Mouse (Mus musculus) brain, embryonic 18.5 days (tissue): ENCODE data around the gene Fmnl3.

Experiments
- DNase-seq: peaks from one replicate; pipeline ENCODE4 v3.0.0-alpha.2; 2012; ENCODE audit warnings: low read depth, low spot score

The Fmnl3 gene

GRCm38 (mm10) chr15:99343414-99344147 lies 26.7 kb downstream of the Fmnl3 start:
- no peak for DNase-seq

DNA sequence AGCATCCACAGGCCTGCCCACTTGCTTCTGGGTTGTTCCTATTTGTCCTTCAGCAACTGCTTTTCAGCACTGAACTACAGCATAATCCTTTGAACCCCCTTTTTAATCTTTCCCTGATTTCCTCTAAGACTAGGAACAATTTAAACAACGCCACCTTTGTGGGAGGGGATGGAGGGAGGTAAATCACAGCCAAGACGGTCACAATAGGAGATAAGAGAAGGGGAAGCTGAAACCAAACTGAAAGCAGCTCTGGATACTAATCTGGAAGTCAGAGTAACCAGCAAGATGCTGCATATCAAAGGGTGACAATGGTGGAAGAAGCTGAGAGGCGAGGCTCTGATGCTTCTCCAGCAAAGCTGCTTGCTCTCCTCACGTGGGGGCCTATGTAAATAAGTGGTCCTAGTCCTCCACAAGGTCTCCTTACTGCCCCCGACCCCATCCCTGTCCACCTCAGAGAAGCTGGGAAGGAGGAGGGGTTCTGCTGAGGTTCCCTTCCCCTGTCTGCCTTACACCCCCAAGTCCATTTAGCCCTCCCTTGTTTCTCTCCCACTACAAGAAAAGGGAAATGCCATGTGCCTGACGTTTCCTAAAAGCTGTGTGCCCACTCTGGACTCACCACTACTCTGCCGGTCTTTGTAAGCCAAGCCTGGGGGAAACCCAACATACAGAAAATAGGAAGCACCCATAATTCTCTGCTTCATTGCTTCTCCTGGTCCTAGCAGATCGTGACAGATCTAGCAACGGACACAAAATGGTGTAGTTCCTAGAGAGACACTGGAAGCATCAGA lies 27.9 kb downstream of the Fmnl3 start:
- DNase-seq = no peak

- DNase-seq = no peak
These were observed 29.2 kb downstream of the Fmnl3 start for GRCm38 (mm10) chr15:99341102-99341501.

GRCm38 (mm10) chr15:99339669-99340068 lies 30.6 kb downstream of the Fmnl3 start:
- DNase-seq = no peak

DNA sequence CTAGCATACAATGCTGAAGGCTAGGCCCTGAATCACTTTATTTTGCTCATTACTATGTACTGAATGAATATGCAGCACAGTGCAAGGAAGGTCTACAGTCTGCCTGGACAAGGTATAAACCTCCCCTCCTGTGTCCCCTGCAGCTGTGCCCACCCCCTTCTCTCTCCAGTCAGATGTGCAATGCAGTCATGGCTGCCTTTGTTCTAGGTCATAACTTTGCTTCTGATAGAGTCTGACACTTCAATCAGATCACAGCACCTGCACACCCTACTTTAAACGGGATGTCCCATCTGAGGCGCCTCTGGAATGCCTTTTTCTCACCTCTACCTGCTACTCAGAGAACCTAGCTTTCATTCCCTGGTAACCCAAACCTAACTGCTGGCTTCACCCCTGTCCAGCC lies 31.4 kb downstream of the Fmnl3 start:
- no peak for DNase-seq

DNA sequence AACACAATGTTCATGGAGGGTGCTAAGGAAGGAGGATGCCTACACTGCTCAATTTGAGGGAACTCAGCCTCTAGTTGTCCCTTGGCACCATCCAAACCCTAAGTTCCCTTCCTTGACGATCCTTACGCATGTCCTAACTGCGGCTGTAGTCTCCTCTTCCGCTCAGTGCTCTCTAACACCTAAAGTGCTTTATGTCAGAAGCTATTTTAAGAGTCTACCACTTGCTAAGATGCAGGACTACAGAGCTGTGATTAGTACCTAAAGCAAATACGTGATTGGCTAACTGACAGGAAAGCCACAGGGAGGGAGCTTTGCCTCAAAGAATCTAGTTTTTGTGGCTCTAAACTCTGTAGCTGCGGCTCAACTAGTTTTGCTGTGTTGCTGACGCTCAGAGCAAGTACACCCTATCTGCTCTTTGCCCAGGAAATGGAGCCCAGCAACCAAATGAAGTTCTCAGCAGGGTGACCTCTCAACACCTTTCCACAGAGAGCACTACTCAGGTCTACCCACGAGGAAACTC lies 34.4 kb downstream of the Fmnl3 start:
- DNase-seq = no peak

DNA sequence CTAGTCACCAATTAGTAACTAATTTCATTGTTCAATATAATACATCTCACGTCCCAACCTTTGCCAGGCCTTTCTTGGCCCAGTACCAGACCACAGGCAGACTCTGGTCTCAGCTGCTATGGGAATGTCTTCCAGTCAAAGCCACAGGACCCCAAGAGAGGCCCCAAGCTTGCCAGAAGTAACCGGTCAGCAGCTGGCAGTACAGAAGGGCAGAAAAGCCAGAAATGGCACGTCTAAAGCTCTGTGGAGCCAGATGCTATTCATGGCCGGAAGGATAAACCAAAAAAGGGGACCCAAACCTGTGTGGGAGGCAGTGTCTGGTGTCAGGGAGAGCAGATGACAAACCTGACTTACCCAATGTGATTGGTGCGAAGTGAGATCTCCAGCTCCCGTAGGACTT lies 35.8 kb downstream of the Fmnl3 start:
- no peak for DNase-seq

GRCm38 (mm10) chr15:99333676-99334065 lies 36.6 kb downstream of the Fmnl3 start:
- DNase-seq = no peak

DNA sequence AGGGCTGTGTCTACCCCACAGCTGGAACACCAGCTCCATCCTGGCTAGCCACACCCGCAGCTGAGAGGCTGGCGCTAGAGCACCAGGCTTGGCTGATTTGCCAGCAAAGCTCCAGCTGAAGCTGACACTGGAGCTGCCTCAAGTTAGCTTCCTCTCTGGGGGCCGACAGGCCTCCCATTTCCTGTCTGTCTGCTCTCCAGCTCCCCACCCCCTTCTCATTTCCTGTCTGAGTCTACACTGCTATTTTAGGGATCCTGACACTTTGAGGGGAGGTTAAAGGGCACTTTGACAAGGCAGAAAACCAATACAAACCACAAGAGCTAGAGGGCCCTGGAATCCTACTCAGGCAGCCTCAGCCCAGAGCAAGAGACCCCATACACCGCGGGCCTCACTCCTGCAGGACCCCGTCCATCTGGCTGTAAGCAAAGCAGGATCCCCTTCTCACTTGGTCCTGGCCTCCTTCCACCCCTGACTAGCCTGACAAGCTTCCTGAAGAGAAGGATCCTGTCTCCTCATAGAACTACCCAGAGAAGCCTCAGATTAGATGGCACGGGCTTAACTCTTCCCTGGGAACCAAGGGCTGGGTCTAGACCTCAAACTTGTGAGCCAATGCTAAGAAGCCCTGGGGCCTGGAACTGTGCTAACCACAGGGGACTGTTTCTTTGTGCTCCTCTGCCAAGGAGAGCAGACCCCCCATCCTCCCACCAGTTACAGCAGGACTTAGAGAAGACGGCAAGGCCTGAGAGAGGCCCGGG lies 37.2 kb downstream of the Fmnl3 start:
- DNase-seq = no peak

DNA sequence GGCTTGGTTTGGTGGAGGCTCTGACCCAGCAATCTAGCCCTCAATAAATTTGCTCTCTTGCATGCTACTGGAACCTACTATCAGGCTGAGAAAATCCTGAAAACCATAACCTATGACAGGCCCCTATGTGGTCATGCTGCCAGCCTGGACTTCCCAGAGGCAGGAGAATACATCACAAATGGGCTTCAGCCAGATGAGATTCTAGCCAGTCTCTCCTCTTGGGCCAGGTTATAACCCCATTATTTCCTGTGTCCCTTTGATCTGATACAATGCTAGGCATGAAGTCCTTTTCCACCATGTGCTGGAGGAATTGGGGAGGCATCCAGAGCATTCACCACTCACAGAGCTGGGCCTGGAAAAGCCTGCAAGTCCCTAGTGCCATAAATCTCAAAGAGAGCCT lies 38.2 kb downstream of the Fmnl3 start:
- DNase-seq = no peak

- DNase-seq = no peak
These were observed 38.9 kb downstream of the Fmnl3 start for GRCm38 (mm10) chr15:99331341-99331740.

DNA sequence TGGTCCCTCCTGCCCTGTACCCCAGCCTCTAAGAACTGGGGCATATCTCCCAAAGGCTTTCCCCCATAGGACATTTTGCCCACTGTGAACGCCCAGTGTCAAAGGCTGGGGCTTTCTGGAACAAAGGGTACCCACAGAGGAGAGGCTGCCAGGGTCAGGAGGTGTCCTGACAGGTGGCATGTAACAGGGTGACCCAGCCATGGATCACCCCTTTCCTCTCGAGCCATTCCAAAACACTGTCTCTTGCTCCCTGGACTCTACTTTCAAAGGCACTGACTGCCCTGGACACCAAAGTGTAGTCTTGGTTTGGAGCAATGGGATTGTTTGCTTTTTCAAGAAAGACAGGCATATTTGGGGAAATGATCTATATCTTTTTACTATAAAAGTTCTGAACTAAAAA lies 40.0 kb downstream of the Fmnl3 start:
- no peak for DNase-seq

DNA sequence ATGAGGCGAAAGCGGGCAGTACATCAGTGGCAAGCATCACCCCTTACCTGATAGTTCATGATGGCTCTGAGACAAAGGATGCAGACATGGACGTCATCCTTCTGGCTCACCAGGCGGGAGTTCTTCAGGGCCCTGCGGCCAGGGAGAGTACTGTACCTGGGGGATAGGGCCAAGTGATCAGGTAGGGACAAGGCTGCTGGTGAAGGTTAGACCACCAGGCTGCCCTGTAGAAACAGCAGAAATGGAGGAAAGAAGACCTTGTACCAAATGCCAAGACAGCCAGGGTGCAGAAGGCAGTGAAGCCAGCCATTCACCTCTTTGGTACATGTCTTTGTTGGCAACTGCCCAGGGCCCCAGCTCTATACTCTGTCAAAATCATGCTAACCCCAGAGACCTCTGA lies 42.3 kb downstream of the Fmnl3 start:
- no peak for DNase-seq

DNA sequence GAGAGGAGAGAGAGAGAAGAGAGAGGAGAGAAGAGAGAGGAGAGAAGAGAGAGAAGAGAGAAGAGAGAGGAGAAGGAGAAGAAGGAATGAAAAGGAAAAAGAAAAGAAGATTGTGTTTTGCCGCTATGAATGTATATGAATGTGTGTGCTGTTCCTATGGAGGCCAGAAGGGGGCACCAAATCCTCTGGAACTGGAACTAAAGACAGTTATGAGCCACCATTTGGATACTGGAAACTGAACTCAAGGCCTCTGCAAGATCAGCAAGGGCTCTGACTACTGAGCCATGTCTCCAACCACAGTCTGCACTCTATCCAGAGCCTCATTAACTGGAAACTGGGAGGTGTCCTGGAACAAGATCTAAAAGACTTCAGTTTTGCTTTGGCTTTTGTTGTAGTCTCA lies 43.3 kb downstream of the Fmnl3 start:
- no peak for DNase-seq

GRCm38 (mm10) chr15:99326407-99326806 lies 43.9 kb downstream of the Fmnl3 start:
- DNase-seq = no peak

DNA sequence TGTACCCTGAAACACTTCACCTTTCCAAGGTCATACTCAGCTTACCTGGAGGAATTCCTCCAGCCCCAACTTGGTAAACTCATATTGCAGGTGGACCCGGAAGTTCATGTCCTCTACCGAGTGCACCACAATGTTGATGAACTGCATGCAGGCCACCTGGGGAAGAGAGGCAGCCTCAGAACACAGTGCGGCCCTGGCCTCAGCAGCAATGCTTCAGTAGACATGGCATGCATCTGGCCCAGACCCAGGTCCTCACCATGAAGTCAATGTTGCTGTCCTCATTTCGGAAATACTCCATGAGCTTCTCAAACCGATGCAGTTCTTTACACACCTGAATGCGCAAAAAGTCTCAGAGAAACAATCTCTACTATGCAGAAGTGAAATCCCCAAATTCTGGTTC lies 44.7 kb downstream of the Fmnl3 start:
- no peak for DNase-seq

DNA sequence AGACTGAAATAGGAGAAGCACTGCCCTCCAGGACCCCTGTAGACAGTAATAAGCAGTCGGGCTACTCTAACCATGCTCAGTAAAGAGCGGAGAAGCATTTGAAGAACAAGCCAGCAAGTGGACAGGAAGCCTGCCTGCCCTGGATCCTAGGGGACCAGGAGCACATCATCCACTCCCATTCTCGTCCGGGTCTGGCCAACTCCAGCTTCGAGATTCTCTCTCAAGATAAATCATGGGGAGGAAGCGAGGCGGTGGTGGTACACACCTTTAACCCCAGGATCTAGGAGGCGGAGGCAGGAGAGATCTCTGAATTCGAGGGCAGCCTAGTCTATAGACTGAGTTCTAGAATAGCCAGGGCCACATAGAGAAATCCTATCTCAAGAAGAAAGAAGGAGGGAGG lies 46.1 kb downstream of the Fmnl3 start:
- no peak for DNase-seq

DNA sequence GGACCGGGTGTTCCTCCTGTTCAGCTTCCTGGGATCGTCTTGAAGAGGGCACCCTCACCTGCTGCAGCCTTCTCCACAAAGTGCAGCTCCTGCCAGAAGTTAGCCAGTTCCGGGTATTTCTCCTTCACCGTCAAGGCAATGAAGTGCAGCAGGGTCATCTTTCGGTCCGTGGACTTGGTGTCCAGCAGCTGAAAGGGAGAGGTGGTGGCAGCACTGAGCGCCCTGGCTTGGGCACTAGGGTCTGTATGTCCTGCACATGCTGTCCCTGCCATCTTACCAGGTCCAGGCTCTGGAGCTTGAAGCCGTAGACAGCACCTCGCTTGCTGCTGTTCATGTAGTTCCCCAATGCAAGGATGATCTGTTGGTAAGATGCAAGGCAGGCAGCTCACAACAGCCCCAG lies 49.3 kb downstream of the Fmnl3 start:
- DNase-seq = no peak

DNA sequence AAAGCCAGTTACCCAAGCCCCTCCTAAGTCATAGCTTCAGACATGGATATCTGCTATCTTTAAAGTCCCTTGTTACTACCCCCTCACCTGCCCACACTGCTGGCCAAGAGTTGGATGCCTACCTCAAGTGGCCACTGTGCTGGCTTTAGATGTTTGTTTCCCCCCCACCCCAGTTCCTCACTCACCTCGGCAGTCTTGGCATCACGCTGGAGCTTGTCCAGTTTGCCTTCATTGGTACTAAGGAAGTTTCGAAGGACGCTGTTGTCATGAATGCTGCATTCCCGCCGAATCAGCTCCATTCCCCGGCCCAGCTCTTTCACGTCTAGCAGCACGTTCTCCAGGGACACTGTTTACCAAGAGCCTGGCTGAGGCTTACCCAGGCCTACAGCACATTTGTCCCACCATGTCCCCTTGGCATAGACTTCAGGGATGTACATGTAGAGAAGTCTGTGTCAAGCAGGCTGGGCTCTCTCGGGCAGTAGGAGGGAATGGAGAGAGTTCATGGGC lies 50.1 kb downstream of the Fmnl3 start:
- no peak for DNase-seq

GRCm38 (mm10) chr15:99319411-99319871 lies 50.8 kb downstream of the Fmnl3 start:
- no peak for DNase-seq

- no peak for DNase-seq
These were observed 51.3 kb downstream of the Fmnl3 start for GRCm38 (mm10) chr15:99318861-99319410.

GRCm38 (mm10) chr15:99318071-99318470 lies 52.2 kb downstream of the Fmnl3 start:
- no peak for DNase-seq
